Mouse (Mus musculus): ENCODE results near the gene Fmnl2.

Gene Fmnl2

GRCm38 (mm10) chr2:52955831-52956230 lies 98.2 kb downstream of the Fmnl2 start:
- DNase-seq (ENCODE audit: low read depth, low spot score) = no peak

- no peak for DNase-seq (ENCODE audit: low read depth, low spot score)
These were observed 100.3 kb downstream of the Fmnl2 start for GRCm38 (mm10) chr2:52957771-52958534.

DNA sequence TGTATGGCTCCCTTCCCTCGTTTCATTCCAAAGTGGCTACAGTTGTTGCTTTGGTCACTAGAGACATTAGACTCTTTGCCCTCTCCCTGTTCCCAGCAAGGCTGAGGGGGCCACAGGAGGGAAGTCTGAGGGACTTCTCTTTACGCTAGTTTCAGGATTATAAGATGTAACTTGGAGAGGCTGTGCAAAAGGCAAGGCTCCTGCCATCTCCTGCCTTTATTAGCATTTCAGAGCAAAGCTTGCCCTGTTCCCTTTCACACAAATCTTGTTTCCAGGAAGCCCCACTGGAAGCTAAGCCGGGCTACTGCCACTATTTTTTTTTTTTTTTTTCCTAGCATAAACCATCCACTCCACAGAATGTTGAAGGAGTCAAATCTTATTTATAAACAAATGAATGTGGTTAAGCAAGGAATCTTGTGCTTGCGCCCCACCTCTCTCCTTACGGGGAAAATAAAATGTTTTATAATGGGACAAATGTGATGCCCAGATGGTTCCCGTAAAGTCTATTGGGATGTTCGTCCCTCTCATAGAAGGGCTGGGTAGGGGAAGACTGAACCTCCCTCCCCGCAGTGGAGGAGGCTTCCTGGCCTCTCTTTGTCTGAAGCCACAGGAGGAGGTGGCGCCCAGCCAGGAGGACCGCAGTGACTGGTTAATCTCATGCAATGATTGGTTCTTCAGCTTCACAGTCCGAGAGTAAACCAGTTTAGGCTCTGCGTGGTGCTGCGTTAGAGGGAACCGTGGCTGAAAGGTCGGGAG lies 101.1 kb downstream of the Fmnl2 start:
- DNase-seq (ENCODE audit: low read depth, low spot score) = no peak

GRCm38 (mm10) chr2:52959291-52959621 lies 101.6 kb downstream of the Fmnl2 start:
- DNase-seq (ENCODE audit: low read depth, low spot score) = no peak

DNA sequence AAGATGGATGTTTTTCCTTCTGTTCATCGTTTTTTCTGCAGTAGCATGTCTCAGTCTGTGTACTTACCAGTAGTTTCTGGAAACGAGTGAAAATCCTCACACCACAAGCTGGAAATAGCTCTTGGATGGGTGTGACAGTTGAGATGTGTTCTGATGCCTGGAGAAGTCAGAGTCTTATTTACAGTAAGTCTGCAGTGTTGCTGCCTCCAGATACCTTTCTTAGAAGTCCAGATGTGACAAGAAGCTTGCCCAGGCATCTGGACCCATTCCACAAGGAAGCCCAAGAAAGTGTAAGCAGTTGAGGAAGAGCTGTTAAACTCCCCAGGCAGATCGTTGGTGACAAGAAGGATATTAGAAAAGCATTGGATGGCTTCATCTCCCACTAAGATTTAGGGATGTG lies 102.3 kb downstream of the Fmnl2 start:
- no peak for DNase-seq (ENCODE audit: low read depth, low spot score)

- DNase-seq (ENCODE audit: low read depth, low spot score) = no peak
These were observed 103.0 kb downstream of the Fmnl2 start for GRCm38 (mm10) chr2:52960697-52961096.

- DNase-seq (ENCODE audit: low read depth, low spot score) = no peak
These were observed 105.8 kb downstream of the Fmnl2 start for GRCm38 (mm10) chr2:52963439-52963838.

GRCm38 (mm10) chr2:52964386-52964928 lies 106.8 kb downstream of the Fmnl2 start:
- DNase-seq (ENCODE audit: low read depth, low spot score) = no peak

- DNase-seq (ENCODE audit: low read depth, low spot score) = no peak
These were observed 108.6 kb downstream of the Fmnl2 start for GRCm38 (mm10) chr2:52966227-52966626.

DNA sequence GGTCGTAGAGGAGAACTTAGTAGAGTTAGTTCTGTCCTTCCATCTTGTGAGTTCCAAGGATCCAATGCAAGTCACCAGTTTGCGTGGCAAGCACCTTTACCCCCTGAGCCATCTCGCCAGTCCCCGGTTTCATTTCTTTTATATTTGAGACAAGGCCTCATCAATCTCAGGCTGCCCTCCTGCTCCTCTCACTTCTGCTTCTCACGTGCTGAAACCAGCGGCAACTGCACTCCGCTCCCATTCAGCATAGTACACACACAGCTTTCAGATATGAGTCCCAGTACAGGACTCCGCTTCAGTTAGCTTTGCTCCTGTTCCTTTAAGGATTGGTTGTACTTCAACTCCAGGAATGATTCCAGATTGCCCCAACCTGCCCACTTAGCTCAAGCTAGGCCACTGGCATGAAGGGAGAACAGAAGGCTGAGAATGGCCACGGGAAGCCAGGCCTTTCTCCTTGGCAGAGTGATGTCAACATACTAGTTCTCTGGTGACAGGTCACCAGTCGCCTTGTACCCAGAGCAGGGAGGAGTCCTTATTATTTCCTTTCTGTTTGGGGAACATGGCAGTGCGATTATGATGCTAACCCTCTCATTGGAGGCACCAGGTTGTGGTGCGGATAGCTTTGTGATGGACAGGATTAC lies 109.3 kb downstream of the Fmnl2 start:
- no peak for DNase-seq (ENCODE audit: low read depth, low spot score)

- DNase-seq (ENCODE audit: low read depth, low spot score) = no peak
These were observed 109.8 kb downstream of the Fmnl2 start for GRCm38 (mm10) chr2:52967461-52967823.

DNA sequence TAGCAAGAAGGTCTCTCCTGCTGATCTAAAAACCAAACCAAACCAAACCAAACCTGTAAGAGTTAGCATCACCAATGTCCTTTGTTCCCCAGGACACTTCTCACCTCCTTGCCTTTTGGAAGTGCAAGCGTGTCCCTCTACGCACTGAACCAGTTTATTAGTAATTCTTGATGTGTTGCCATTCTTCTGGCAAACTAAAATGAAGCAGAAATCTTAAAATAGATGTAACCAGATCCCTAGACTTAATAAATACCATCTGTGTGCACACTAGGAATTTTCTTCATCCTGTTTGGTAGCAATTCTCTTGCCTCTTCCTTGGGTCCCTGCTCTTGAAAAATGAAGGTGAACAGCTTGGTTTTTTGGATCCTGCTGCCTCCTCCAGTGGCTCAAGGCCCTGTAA lies 111.2 kb downstream of the Fmnl2 start:
- DNase-seq (ENCODE audit: low read depth, low spot score) = no peak

DNA sequence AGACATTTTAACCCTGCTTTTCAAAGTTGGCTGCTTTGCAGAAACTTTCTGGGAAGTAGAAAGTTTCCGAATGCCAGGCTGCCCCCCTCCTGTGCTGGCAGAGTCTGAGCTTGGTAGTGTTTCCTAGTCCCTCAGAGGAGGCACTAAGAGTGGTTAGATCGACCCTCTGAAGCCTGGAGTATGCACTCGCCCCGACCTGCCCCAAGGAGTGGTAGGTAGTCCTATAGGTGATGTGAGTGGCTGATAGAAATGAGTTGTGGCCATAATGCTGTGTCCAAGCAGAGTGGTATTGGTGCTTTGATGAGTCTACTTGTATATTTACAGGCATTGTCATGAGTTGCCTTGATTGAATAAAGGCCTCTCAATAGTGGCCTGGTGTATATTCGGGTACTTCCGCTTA lies 116.4 kb downstream of the Fmnl2 start:
- no peak for DNase-seq (ENCODE audit: low read depth, low spot score)

DNA sequence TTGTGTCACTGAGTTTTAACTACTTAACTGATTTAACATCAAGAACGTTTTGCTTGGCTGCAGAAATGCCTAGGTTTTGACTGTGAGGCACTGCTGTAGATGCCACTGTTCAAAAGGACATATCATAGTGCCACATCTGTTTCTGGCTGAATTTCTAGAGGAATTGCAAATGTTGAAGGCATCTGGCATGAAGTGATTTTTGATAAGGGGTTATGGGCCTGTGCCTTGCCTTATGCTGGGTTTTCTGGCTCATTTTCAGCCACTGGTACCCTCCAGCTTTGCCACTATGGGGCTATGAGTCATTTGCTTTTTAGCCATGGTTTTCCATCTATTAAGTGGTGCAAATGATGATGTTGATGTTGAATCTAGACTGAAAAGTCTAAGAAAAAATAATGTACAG lies 117.1 kb downstream of the Fmnl2 start:
- no peak for DNase-seq (ENCODE audit: low read depth, low spot score)

DNA sequence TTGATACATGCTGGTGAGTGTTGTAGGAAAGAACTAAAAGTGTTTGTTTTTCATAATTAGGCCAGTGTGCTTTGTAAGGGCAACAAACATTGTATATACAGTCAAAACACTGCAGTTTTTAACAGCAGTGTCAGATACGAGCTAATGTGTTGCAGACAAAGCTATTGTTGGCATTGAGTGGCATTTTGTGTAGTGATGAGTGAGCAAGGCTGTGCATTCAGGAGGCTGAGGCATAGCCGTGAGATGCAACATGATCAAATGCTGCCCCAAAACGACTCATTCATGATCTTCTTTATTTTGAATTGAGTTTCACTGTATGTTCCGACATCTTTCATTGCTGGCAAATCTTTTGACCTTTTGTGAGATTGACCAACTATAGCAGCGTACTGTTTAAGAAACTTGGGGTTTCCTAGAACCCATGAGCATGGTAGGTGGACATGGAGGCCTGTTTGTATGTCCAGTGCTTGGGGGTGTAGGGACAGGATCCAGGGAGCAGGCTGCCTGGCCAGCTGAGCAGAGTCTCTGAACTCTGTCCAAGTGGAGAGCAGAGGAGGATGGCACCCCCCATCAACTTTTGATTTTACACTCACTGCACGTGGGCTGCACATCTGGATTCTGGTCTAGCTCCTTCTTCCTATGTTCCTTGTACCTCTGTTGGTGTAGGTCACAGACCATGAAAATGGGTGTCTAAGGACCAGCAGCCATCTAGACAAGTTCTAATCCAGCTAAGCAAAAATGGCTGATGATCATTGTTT lies 120.4 kb downstream of the Fmnl2 start:
- DNase-seq (ENCODE audit: low read depth, low spot score) = no peak

DNA sequence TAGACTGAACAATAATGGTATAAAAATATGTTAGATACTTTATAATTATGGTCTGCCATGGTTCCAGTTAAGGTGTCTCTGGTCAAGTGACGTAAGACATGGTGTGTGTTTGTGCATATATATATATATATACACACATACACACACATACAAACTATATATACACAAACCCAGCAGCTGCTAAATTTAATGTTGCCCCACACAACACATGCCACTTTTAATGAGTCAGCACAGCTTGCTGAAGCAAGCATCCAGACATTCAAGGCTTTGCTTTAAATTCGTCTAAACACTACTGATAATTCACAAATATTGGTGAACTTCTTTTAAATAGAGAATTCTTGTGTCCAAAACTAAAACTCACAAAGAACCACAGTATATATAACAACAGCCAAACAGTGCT lies 121.1 kb downstream of the Fmnl2 start:
- DNase-seq (ENCODE audit: low read depth, low spot score) = no peak

DNA sequence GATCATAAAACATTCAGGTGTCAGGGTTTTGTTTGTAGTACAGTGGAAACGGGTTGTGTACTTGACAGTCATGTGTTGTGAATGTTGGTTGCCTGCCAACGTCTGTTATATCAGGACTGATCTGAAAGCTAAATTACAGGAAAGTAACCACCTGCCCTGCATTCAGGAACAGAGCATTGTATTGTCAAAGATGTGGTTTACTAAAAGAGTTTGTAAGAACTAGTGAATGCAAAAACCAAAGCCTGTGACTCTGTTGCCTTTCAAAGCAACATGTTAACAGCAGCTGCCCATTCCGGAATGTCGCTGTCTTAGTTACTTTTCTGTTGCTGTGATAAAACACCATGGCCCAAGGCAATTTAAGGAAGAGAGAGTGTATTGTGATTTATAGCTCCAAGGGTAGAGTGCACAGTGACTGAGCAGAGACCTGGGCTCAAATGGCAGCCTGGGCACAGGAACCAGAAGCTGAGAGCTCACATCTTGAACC lies 121.7 kb downstream of the Fmnl2 start:
- DNase-seq (ENCODE audit: low read depth, low spot score) = no peak

GRCm38 (mm10) chr2:52981126-52981525 lies 123.5 kb downstream of the Fmnl2 start:
- DNase-seq (ENCODE audit: low read depth, low spot score) = no peak

GRCm38 (mm10) chr2:52981595-52981994 lies 123.9 kb downstream of the Fmnl2 start:
- DNase-seq (ENCODE audit: low read depth, low spot score) = no peak

GRCm38 (mm10) chr2:52982502-52982901 lies 124.8 kb downstream of the Fmnl2 start:
- DNase-seq (ENCODE audit: low read depth, low spot score) = no peak

- DNase-seq (ENCODE audit: low read depth, low spot score) = no peak
These were observed 126.9 kb downstream of the Fmnl2 start for GRCm38 (mm10) chr2:52984556-52984955.

- DNase-seq (ENCODE audit: low read depth, low spot score) = no peak
These were observed 127.5 kb downstream of the Fmnl2 start for GRCm38 (mm10) chr2:52985167-52985566.

All from telencephalon, adult 2 months (tissue).